Mouse (Mus musculus): Measurements from ENCODE around the gene Ogfod3.
A peak's percentile ranks its signal among the peaks of the same experiment; 100 is the strongest.

The Ogfod3 gene

DNA sequence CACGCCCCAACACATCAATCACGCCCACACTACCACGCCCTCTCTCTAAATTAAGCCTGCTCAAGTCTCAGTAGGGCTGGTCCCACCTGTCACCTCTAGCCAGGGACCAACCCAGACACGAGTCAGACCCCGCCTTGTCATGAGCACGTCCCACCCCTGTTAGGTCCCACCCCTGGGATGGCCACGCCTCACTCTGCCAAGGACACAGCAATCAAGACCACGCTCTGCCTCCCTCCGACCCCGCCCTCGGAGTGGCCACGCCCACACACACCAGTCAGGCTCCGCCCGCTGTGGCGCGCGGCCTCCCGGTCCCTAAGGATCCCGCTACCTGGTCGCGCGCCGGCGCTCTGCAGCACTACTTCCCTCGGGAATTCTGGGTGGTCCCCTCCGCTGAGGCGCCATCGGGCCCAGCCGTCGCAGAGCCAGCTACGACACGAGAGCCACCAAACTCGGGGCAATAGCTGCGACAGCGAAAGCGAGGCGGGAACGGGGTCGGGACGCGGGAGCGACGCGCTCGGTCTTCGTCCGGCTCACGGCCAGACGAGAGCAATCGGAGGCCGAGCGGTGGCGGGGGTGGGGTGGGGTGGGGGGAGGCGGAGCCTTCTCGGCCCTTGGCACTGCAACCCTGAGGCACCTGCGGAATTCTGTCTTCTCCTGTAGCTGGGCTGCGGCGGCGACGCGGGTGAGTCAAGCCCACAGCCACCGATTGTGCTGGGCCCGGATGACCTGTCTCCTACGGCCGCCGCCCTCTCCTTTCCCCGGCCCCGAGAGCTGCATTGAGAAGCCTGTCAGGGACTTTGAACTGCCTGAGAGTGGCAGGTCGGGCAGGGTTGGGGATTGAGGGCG lies at the start of gene Ogfod3, which contains the start of gene Hexdc:
Ogfod3 (minus strand) TSS at position 551 of the 846 bp plus-strand sequence.
Hexdc (plus strand) TSS at position 273 of the 846 bp plus-strand sequence.
- DNase-seq (ENCODE audit: low spot score in 2 of 2), result peak; percentile 90 to 94

DNA sequence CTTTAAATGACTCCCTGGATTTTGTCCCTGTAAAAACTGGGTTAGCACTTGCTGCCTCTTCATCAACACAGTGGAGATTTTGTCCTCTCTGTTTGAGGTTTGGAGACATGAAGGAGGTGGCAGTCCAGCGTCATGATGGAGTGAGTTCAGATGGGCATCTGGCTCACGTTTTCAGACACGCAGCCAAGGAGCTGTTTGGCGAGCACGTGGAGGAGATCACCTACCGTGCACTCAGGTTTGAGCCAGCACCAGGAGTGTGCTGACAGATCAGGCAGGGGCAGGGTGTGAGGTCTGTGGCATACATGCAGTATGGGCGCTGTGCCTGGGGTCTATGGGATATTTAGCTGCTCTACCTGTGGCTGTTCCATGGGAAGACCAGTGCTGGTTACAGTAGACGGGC lies 45.7 kb upstream of the Ogfod3 start:
- no peak for DNase-seq (ENCODE audit: low spot score in 2 of 2)

DNA sequence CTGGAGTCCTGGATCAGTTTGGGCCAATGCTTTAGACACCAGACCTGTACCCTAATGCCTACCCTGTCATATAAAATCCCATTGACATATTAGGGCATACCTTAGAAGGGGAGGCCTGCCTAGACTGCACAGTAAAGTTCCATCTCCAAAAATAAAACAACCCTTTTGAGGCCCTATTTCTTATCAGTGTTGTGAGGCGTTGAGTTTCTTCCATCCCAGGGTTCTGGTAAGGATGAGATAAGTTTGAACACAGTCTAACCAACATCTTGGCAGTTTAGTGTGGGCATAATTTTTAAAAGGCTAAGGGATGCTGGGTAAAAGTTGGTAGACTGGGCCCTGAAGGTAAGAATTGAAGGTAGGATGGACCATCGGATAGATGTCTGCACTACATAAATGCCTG lies 35.2 kb upstream of the Ogfod3 start:
- DNase-seq (ENCODE audit: low spot score in 2 of 2), result peak in 1 of 2 experiments; percentile 12

DNA sequence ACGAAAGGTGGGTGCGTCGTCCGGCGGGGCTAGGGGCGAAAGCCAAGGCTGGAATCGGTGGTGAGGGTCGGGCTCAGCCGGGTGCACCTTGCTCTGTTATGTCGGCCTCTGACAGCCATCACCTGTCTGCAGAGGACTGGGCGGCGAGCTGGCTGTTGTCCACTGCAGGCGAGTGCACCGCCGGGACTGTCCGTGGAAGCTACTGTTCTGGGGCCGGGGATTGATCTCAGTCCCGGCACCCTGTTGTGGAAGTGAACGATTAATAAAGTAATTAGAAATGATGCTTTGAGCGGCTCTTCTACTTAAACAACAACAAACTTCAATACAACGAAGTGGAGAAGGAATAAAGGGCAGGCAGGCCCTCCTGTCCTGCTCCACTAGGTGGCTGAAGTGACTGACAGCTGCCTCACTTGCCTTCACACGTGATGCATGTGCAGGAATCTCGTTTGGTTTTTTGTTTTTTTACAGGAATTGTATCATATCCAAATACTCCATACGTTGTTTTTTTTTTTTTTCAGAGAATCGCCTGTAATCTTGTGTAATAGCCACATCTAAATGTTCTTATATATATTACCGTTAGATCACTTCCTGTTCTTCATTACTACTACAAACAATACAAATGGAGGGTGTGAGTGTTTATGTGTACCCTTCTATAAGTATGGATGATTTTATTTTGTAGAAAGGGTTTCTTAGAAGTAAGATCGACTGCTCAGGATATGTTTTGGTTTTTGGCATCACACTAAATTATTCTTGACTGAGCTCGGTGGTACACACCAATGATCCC lies 33.0 kb upstream of the Ogfod3 start:
- peak in 1 of 2 experiments; percentile 35 for DNase-seq (ENCODE audit: low spot score in 2 of 2)

DNA sequence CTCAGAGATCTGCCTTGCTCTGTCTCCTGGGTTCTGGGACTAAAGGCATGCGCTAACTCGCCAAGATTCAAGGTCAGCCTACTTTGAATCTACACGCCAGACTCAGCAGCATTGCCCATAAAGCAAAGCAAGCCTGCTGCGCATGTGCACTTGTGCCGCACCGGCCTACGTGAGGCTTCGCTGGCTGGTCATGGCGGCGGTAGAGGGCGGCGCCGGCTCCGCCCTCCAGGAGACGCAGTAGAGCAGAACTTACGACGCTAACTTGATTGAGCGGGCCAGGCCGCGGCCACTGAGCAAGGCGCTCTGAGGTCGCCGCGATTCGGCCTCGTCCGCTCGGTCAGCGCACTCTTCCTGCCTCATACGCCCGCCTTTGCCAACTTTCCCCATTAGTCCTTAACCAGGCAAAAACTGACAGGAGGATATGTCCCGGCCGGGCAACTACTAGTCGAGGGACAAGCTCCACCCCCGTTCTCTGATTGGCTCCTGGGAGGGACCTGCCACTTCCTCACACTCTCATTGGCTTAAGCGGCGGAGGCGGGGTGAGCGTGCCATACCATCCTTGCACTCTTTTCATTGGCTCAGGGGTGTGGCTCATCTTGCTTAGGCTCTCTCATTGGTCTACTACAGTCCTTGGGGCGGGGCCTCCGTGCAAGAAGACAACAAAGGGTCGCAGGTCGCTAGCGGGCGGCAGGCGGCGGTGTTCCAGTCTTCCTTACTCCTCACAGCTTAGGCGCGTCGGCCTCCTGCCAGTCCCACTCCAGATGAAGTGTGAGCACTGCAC lies 32.2 kb upstream of the Ogfod3 start, which contains the start of gene Narf:
Narf (plus strand) TSS at position 690 of the 781 bp plus-strand sequence.
- peak; percentile 95 for DNase-seq (ENCODE audit: low spot score in 2 of 2)

DNA sequence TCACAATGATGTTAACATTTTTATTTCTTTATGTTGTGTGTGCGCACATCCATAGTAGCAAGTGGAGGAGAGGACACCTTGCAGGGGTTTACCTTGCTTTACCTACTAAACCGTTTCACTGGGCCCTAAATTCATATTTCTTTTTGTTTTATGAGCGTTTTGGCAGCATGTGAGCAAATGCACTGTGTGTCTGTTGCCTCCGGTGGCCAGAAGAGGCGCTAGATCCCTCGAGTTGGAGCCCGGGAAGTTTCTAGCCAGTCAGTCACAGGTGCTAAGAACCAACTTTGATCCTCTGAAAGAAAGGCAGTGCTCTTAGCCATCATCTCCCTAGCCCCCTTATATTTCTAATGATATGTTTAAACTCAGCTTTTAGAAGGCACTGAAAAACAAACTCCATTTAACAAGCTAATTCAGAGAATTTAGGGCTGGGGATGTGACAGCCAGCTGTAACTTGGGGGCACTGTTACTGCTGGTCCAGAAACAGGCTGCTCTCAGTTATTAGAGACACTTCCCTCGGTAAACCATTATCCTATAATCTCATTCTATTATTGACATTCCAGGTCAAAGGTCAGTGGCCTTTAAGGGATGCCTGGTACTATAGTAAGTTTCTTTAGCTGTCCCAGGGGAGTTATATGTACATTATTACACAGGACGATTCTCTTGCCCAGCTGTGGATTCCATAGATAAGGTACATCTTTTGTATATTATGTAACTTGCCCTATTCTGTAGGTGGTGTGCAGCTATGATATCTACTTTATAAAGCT lies 31.1 kb upstream of the Ogfod3 start:
- peak; percentile 35 to 63 for DNase-seq (ENCODE audit: low spot score in 2 of 2)

DNA sequence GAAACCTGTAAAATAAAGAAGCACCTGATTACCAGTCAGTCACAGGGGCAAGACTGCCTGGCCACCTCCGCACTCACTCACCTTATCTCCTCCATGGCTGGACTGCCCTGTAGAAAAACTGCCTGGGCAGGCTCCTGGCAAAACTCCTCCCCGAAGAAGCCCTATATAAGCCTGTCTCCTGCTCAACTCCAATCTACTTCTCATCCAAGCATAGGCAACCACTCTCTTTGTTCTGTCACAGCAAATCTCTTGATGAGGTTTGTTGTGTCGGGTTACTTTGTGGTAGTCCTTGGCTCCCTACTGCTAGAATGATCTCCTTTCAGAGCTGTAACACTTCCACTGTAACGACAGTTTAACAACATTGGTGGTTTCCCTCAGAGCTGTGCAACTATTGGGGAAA lies 28.2 kb upstream of the Ogfod3 start:
- no peak for DNase-seq (ENCODE audit: low spot score in 2 of 2)

DNA sequence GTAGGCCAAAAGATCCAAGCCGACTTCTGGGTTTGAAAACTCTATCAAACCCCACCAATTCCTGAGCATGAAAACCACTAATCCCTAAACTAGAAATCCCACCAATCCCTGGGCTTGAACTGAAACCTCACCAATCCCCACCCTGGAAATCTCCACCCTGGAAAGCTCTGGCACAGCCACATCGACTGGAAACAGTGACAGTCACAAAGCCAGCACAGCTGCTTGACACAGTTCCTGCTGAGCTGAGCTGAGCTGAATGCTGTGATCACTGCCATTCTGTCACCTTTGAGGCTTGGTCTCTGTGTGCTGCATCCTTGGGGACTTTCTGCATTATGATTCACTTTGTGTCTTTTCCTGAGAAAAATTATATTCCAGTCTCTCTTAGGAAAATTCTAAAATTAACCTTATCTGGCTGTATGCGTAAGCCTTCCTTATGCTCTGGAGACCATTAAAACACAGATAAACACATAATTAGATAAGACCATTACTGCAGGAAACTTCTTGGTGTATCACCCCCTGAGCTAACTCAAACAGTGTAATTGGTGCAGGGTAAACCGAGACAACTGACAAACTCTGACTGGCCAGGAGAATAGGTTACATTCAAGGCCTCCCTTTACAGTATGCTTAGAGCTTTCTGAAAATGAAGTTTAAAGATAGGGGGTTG lies 27.2 kb upstream of the Ogfod3 start:
- no peak for DNase-seq (ENCODE audit: low spot score in 2 of 2)

DNA sequence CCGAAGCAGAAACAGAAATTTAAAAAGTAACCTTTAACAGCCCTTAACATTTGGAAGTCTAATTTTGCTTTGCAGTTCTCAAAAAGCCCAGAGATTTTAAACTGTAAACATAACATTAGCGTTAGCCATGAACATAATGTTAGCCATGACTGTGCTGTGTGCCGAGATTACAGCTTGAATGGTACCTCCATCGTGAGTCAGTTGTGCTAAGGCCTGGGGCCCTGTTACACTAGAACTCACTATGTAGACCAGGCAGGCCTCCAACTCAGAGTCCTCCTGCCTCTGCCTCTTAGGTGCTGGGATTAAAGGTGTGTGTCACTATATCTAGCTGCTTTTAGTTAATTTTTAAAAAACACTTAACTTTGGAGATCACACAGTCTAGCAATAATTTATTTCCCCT lies 26.7 kb upstream of the Ogfod3 start:
- DNase-seq (ENCODE audit: low spot score in 2 of 2), result no peak

DNA sequence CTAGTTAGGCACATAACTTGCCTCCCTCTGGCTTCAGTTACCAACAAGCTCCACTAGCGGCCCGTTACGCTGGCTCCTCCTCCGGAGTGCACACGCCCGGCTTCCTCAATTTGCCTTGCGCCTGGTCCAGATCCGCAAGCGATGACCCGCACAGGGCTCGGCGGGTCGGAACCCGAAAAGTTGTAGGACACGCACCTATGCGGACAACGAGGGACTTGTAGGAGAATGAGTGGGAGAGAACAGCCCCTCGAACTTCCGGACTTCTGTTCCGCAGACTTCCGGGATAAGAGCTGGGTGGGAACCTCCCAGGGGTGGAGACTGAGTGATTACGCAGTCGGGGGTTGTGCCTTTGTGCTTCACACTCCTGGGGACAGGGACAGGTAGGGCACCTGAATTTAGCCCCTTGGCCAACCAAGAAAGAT lies 24.5 kb upstream of the Ogfod3 start, which contains the start of gene Cybc1:
Cybc1 (minus strand) TSS at position 305 of the 422 bp plus-strand sequence.
- peak; percentile 57 to 65 for DNase-seq (ENCODE audit: low spot score in 2 of 2)

DNA sequence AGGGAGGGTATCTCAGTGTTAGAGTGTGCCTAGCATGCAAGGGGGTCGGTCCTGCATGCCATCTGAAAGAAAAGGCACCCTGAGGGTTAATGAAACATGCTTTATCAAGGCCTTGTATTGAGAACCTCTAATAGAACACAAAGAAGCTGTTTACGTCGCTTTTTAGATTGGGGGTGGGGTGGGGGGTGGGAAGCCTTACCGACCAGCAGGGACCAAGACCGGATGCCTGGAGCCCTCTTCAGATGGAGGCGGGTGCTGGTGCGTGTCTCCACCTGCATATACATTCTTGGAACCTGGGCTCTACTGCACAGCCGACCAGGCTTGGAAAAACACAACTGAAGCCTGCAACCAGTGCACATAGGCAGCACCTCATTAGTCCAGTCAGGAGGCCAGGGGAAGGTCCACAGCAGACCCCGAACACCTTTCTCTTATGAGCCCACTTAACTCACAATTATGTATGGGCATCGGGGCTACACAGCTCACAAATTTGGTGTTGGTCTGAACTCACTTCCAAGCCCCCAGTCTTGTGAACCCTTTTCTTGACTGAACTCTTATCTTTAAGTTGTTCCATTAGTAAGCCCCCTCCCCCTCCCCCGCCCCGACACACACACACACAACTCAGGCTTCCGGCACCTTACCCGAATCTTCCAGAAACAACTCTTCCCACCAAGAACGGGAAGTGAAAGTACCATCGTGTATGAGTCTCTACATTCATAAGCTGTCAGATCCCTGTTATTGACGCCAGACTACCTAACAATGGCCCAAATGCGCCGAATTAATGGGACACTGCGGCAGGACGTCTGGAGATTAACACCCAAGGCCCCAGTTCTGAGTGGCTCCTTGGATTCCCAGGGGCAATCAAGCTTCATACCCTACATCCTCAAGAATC lies 23.9 kb upstream of the Ogfod3 start:
- no peak for DNase-seq (ENCODE audit: low spot score in 2 of 2)

DNA sequence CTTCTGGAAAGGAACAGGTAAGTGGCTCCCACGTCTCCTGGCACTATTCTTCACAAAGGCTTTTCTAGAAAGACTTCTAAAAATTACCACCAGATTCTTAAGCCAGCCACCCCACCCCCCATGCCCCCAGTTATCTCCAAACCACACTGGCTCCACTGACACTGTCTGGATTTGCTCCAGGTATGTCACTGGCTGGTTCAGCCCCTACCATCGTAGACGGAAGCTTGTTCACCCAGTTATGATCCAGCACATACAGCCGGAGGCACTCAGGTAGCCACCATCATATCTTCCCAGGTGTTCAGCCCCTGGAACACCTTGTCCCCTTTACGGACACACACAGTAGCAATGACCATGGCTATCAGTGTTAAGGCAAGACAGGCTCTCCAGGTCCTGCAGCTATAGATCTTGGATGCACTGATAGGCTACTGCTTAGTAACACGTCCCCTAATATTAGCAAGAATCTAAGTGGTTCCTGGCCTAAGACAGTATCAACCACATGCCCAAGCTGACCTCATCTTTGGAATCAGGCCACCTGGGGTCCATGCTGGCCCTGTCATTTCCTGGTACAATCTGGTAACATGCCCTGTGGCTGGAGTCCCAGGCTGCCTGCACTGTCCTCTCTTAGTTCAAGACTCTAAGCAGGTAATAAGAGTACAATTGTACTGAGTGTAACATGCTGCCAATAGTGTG lies 17.0 kb upstream of the Ogfod3 start:
- DNase-seq (ENCODE audit: low spot score in 2 of 2), result no peak

DNA sequence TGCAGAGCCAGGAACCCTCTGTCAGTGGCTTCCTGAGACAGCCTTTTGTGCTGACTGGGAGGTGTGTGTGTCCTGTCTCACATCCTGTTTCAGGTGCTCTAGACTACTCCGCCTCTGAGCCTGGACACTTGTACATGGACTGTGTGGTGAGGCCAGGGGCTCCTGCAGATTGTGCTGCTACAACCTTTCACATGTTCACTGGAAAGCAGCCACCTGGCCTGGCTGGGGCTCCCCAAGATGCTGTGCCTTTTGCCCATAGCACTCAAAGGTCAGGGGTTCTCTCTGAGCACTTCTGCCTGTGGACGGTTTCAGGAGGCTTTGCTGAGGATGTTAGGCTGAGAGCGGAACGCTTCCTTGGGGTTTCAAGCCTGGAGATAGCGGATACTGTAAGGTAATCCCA lies 16.3 kb upstream of the Ogfod3 start:
- no peak for DNase-seq (ENCODE audit: low spot score in 2 of 2)

DNA sequence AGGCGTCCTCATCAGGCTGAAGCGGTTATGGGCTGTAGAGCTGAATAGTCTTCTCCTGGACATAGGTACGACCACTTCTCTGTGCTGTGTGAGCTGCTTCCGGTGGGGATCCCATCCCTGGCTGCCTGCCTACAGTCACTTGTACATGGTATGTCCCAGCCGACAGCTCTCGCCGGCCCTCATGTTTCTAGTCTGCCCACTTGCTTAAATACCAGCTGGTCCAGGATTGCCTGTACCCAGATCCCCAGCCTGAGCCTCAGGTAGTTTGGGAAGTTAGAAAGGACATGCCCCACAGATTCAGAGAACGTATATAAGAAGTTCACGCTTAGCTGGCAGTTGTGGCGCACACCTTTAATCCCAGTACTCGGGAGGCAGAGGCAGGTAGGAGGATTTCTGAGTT lies 15.3 kb upstream of the Ogfod3 start:
- DNase-seq (ENCODE audit: low spot score in 2 of 2), result no peak

DNA sequence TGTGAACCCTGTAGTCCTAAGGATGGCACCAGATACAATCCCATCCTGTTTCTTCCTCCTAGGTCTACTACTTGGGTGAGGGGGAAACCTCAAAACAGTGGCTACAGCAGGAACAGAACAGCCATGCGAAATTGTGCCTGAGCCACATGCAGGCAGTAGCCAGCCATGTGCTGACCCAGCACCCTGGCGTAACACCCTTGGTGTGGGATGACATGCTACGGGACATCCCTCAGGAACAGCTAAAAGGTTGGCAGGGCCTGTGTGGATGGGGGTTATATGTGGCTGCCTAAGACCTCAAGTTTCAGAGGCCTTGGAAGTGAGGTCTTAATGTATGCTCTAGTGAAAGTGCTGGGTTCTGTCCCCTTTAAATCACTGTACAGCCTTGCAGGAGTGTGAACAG lies 12.3 kb upstream of the Ogfod3 start:
- DNase-seq (ENCODE audit: low spot score in 2 of 2), result no peak

DNA sequence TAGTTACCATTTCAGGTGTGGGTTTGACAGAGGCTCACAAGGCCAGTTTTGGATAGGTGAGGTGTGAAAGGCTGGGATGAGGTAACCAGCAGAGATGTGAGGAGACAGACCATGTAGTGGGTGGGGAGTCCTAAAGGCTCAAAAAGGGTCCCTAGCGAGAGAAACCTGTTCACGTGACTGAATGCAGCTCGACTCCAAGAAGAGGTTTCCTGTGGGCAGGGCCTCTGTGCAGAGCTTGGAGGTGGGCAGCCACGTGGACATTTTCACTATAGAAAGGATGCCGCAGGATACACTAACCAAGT lies 701 bp downstream of the Ogfod3 start:
- DNase-seq (ENCODE audit: low spot score in 2 of 2), result no peak

DNA sequence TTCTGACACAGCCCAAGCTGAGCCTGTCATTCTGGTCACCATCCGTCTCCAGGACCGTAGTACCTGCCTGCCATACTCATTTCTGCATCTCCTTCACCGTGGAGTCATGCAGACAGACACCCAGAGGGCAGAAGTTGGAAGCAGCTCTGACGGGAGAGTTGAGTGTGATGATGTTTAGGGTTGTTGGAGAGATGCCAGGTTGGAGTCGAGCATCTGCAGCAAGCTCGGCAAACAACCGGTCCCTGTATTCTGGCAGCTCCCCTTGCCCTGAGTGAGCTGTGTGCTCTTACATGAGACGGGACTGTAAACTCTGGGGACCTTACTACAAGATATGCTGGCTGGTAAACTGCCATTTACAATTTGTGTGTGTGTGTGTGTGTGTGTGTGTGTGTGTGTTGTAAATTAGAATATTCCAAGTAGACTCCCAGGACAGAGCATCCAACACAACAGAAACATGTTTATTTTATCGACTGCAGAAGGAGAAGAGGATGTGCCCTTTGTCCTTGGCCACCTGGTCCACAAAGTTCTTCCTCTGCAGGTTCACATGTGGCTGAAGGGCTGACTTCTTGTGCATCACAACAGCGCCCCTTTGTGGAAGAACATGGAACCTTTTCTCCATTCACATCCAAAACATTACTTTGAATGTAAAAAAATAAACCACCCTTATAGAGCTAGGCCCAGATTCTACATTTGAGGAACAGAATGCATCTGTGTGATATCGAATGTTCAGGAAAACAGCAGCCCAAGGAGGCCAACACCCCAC lies 2.9 kb downstream of the Ogfod3 start:
- DNase-seq (ENCODE audit: low spot score in 2 of 2), result no peak

DNA sequence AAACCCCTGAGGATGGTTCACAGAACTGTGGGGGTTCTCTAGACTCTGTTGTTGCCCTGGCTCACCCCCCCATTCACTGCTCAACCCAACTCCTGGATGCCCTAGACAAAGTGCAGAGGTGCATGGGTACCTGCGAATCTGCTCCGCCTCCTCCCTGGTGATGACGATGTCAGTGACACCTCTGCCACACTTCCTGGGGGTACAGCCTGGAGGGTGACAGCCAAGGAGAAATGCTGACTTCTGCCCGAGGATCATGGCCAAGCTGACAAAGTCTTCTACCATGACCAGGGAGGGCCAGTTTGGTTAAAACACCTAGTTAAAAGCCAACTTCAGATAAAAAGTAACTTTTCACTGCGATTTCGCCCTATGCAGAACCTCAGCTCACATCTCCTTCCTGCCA lies 3.7 kb downstream of the Ogfod3 start:
- no peak for DNase-seq (ENCODE audit: low spot score in 2 of 2)
